25 mouse cellular contexts compared by ENCODE assay signal in genomic region chr10:84457539-84457938, GRCm38 (mm10). TPM values are rescaled to one million over a fixed set of nuclear protein-coding genes. Genes with fewer than 3 reads are reported as not detected.
DNase-seq lines count a peak whose midpoint lies in the region; ATAC-seq and TF ChIP-seq lines count a peak whose summit lies in the region.
"Had no signal": no experiment of that assay in that cellular context is flagged by ENCODE, and none has a peak within 500 bp of the region (broad histone marks: within the 10 kb centered on the region; RNA-seq: fewer than 3 reads in every experiment).

No protein-coding gene starts in this region.

- H3K9me3 ChIP-seq in liver, embryonic 12.5 days (replicated peaks), result no peaks in the 10 kb centered on the region
- no peaks in the 10 kb centered on the region for H3K9me3 ChIP-seq in lung, embryonic 16.5 days (ENCODE audit: control insufficient read depth, low read length)
- H3K9me3 ChIP-seq in ES-E14 (ENCODE audit: control insufficient read depth, insufficient read depth, low read depth, low read length), result no peaks in the 10 kb centered on the region
- no peaks in the 10 kb centered on the region for H3K9me3 ChIP-seq in stomach, embryonic 16.5 days (replicated peaks; ENCODE audit: control insufficient read depth, low read length)
- H3K9me3 ChIP-seq: heart, embryonic 10.5 days; heart, embryonic 15.5 days; megakaryocyte, embryonic 14.5 days; midbrain, embryonic 13.5 days had no signal

- no peak for ATAC-seq in liver, embryonic 12.5 days
- ATAC-seq in lung, embryonic 16.5 days (ENCODE audit: low read depth), result no peak
- ATAC-seq in stomach, embryonic 16.5 days (ENCODE audit: insufficient read depth, low FRiP score), result no peak
- ATAC-seq: activated CD4-positive, CD25-positive, alpha-beta regulatory T cell, adult 4 months; CD4-positive, CD25-positive, alpha-beta regulatory T cell, adult 4 months; forebrain, embryonic 14.5 days; hindbrain, embryonic 16.5 days; midbrain, embryonic 13.5 days had no signal

- H3K36me3 ChIP-seq in liver, adult 2 months (ENCODE audit: control insufficient read depth, insufficient read depth, low read length), result no peaks in the 10 kb centered on the region
- no peaks in the 10 kb centered on the region for H3K36me3 ChIP-seq in liver, embryonic 12.5 days
- H3K36me3 ChIP-seq in lung, embryonic 16.5 days (ENCODE audit: control insufficient read depth, insufficient read depth, low read length), result no peaks in the 10 kb centered on the region
- H3K36me3 ChIP-seq in ES-E14 (ENCODE audit: control insufficient read depth, insufficient read depth, low read length, poor library complexity, severe bottlenecking), result no peaks in the 10 kb centered on the region
- H3K36me3 ChIP-seq in stomach, embryonic 16.5 days (ENCODE audit: control insufficient read depth, insufficient read depth, low read length), result no peaks in the 10 kb centered on the region
- H3K36me3 ChIP-seq: heart, embryonic 10.5 days; heart, embryonic 15.5 days; midbrain, embryonic 13.5 days had no signal

- DNase-seq in liver, adult 2 months (ENCODE audit: extremely low read depth, low read depth, low spot score), result peak; percentile 69
- DNase-seq in lung, postnatal 4 days, result no peak
- DNase-seq in ES-E14 (ENCODE audit: low read depth, low spot score), result no peak
- DNase-seq in thymus, postnatal 25 days, result no peak
- DNase-seq: adrenal gland, adult 2 months; adrenal gland, postnatal 36 days; cerebellum, adult 2 months; cerebellum, postnatal 14 days; gastrocnemius, postnatal 25 days; heart, adult 11 months; kidney, adult 8-10 months; kidney, postnatal 14 days; layer of hippocampus, adult 9-11 months; liver had no signal

- H3K4me1 ChIP-seq in liver, adult 2 months (ENCODE audit: control insufficient read depth, insufficient read depth, low read length), result no peaks in the 10 kb centered on the region
- H3K4me1 ChIP-seq in liver, embryonic 12.5 days, result no peaks in the 10 kb centered on the region
- H3K4me1 ChIP-seq in lung, embryonic 16.5 days (replicated peaks; ENCODE audit: control insufficient read depth, insufficient read depth, low read length), result 0 out of 2 replicates have a peak, but pooled peaks cover 7% of the 10 kb centered on the region
- peaks cover 0 to 4% of the 10 kb centered on the region in 2 experiments; a peak in 1 of 4 replicates for H3K4me1 ChIP-seq in ES-E14 (ENCODE audit: control insufficient read depth in 2 of 2, insufficient read depth in 2 of 2, low read length in 2 of 2, poor library complexity in 1 of 2)
- H3K4me1 ChIP-seq in stomach, embryonic 16.5 days (ENCODE audit: control insufficient read depth, insufficient read depth, low read length), result no peaks in the 10 kb centered on the region
- H3K4me1 ChIP-seq: megakaryocyte, embryonic 14.5 days; midbrain, embryonic 13.5 days had no signal

- H3K79me2 ChIP-seq in liver, adult 2 months (ENCODE audit: control insufficient read depth, insufficient read depth, low read length), result no peaks in the 10 kb centered on the region

- WGBS in liver, adult 2 months, result 37% methylated on average over 9 of the region's 9 CpGs
- WGBS in liver, embryonic 12.5 days (ENCODE audit: insufficient replicate concordance), result 73% methylated on average over 9 of the region's 9 CpGs
- 55% methylated on average over 9 of the region's 9 CpGs for WGBS in lung, embryonic 16.5 days
- 63% methylated on average over 9 of the region's 9 CpGs for WGBS in stomach, embryonic 16.5 days

- H3K27me3 ChIP-seq in liver, adult 2 months (ENCODE audit: control insufficient read depth, insufficient read depth, low read length), result no peaks in the 10 kb centered on the region
- H3K27me3 ChIP-seq in liver, embryonic 12.5 days (replicated peaks), result no peaks in the 10 kb centered on the region
- no peaks in the 10 kb centered on the region for H3K27me3 ChIP-seq in lung, embryonic 16.5 days (ENCODE audit: control insufficient read depth, insufficient read depth, low read depth, low read length)
- no peaks in the 10 kb centered on the region for H3K27me3 ChIP-seq in stomach, embryonic 16.5 days (ENCODE audit: control insufficient read depth, insufficient read depth, low read length)
- H3K27me3 ChIP-seq: heart, embryonic 15.5 days; midbrain, embryonic 13.5 days had no signal

- TF ChIP-seq CTCF in liver, adult 2 months (IDR thresholded peaks at IDR 0.05; ENCODE audit: low read depth, low read length), result no peak

- no peak overlapping the region for H3K9ac ChIP-seq in liver, adult 2 months (ENCODE audit: low read depth, low read length)
- H3K9ac ChIP-seq in liver, embryonic 12.5 days, result no peak overlapping the region
- H3K9ac ChIP-seq in lung, embryonic 16.5 days (ENCODE audit: low read length), result no peak overlapping the region
- no peak overlapping the region for H3K9ac ChIP-seq in ES-E14 (ENCODE audit: insufficient read depth, low read depth, low read length, poor library complexity, severe bottlenecking)
- H3K9ac ChIP-seq in stomach, embryonic 16.5 days (ENCODE audit: low read length), result no peak overlapping the region
- H3K9ac ChIP-seq: heart, embryonic 15.5 days; midbrain, embryonic 13.5 days had no signal

- no peak overlapping the region for H3K4me2 ChIP-seq in liver, embryonic 12.5 days
- peak overlapping the region; percentile 39 for H3K4me2 ChIP-seq in lung, embryonic 16.5 days (ENCODE audit: low read depth, low read length)
- H3K4me2 ChIP-seq in stomach, embryonic 16.5 days (ENCODE audit: low read depth, low read length), result peak overlapping the region; percentile 33
- H3K4me2 ChIP-seq: heart, embryonic 15.5 days; midbrain, embryonic 13.5 days had no signal

- TF ChIP-seq POLR2A in liver, adult 2 months (IDR thresholded peaks at IDR 0.05; ENCODE audit: extremely low read depth, insufficient read depth, low read length), result no peak

- peak overlapping the region; percentile 31 for H3K4me3 ChIP-seq in liver, adult 2 months (ENCODE audit: insufficient read depth, low read depth, low read length)
- no peak overlapping the region for H3K4me3 ChIP-seq in liver, embryonic 12.5 days
- H3K4me3 ChIP-seq in lung, embryonic 16.5 days (ENCODE audit: low read length), result peak overlapping the region; percentile 8; the same call in 1 of the 2 replicates
- no peak overlapping the region; a peak in 1 of 4 replicates for H3K4me3 ChIP-seq in ES-E14 (ENCODE audit: insufficient read depth in 1 of 2, low read depth in 1 of 2, low read length in 2 of 2, poor library complexity in 1 of 2, severe bottlenecking in 1 of 2)
- H3K4me3 ChIP-seq in stomach, embryonic 16.5 days (replicated peaks; ENCODE audit: low read length), result peak overlapping the region; percentile 22
- H3K4me3 ChIP-seq: heart, embryonic 10.5 days; heart, embryonic 15.5 days; megakaryocyte, embryonic 14.5 days; midbrain, embryonic 13.5 days had no signal

- H3K27ac ChIP-seq in liver, adult 2 months (replicated peaks; ENCODE audit: insufficient read depth, low read depth, low read length), result no peak overlapping the region
- no peak overlapping the region for H3K27ac ChIP-seq in liver, embryonic 12.5 days
- H3K27ac ChIP-seq in lung, embryonic 16.5 days (ENCODE audit: low read length), result peak overlapping the region; percentile 19; the same call in 1 of the 2 replicates
- peak overlapping the region; percentile 23; the same call in 1 of the 2 replicates for H3K27ac ChIP-seq in ES-E14 (ENCODE audit: insufficient read depth, low read depth, low read length, poor library complexity, severe bottlenecking)
- H3K27ac ChIP-seq in stomach, embryonic 16.5 days (ENCODE audit: low read length), result no peak overlapping the region
- H3K27ac ChIP-seq: heart, embryonic 10.5 days; heart, embryonic 15.5 days; midbrain, embryonic 13.5 days had no signal

- in situ Hi-C loops in ES-E14 (cut with MboI; ENCODE audit: low sequenced_read_pairs in 2 of 2, unreplicated experiment in 2 of 2), result no loop called here

TF ChIP-seq in ES-E14, 5 proteins besides CTCF, POLR2A, EP300 and RAD21:
- no peak for TF ChIP-seq MAFK (IDR thresholded peaks at IDR 0.05; ENCODE audit: insufficient read depth, low read depth, low read length)
- TF ChIP-seq ZC3H11A (IDR thresholded peaks at IDR 0.05; ENCODE audit: borderline replicate concordance, low read depth, low read length), result no peak
- TF ChIP-seq ZNF384 (IDR thresholded peaks at IDR 0.05; ENCODE audit: low read depth, low read length), result no peak
- no peak for TF ChIP-seq CHD2 (IDR thresholded peaks at IDR 0.05; ENCODE audit: low read depth, low read length)
- no peak for TF ChIP-seq HCFC1 (IDR thresholded peaks at IDR 0.05; ENCODE audit: borderline replicate concordance, insufficient read depth, low read length)

RNA-seq across cellular contexts. Expression of gene Nuak1, which starts 17.1 kb away (rescaled TPM):
- total RNA-seq in liver, adult 2 months (2014; rRNA removed), result 0.65 and 0.87 TPM in 2 replicates
- 1.4 and 2.8 TPM in 2 replicates for polyA plus RNA-seq in liver, adult 2 months (2012; rRNA removed)
- 0.25 and 0.31 TPM in 2 replicates for polyA plus RNA-seq in liver, embryonic 12.5 days (2016; fragmentation: Nextera tagmentation; extraction: Ambion mirVana)
- 2.2 and 2.6 TPM in 2 replicates for polyA plus RNA-seq in lung, embryonic 16.5 days (2015; fragmentation: Nextera tagmentation; extraction: Ambion mirVana)
- 8.5 and 15.1 TPM in 2 replicates for total RNA-seq in ES-E14 (2012; rRNA removed)
- polyA plus RNA-seq in stomach, embryonic 16.5 days (2015; fragmentation: Nextera tagmentation; extraction: Ambion mirVana), result 0.76 and 1.1 TPM in 2 replicates
- polyA plus RNA-seq: activated CD4-positive, CD25-positive, alpha-beta regulatory T cell, adult 4 months; CD4-positive, CD25-positive, alpha-beta regulatory T cell, adult 4 months had no signal

Comparison
In these comparisons a context has a peak if more than half of its experiments do, and no peak if none do; other contexts are left out.
1. H3K4me3 ChIP-seq: peak in liver, adult 2 months (single experiment), lung, embryonic 16.5 days (single experiment) and stomach, embryonic 16.5 days (single experiment); none in liver, embryonic 12.5 days (single experiment) and ES-E14 (0 of 2).
2. H3K27ac ChIP-seq: peak in lung, embryonic 16.5 days (single experiment) and ES-E14 (single experiment); none in liver, adult 2 months (single experiment), liver, embryonic 12.5 days (single experiment) and stomach, embryonic 16.5 days (single experiment).